Mouse (Mus musculus) midbrain, embryonic 15.5 days (tissue): ENCODE data around the gene Eci3. TPM values are rescaled to one million over a fixed set of nuclear protein-coding genes. Genes with fewer than 3 reads are reported as not detected.
"Not testable (repeated sequence)": the region's sequence is repeated elsewhere in the genome, so short reads cannot be mapped to it uniquely, and the experiment has no call there.

Experiments used
- ATAC-seq: fragments of 200-750 bp; cut with Nextera tagmentation; replicated peaks from 2 replicates; pipeline ENCODE4 v1.8.0; 2017; ENCODE audit warnings: moderate TSS enrichment
- H3K27ac ChIP-seq: fragments of 300-500 bp; sonication (generic); 2 replicates; pipeline ENCODE4 v1.5.1; 2015; ENCODE audit warnings: mild to moderate bottlenecking, inconsistent platforms
- H3K27me3 ChIP-seq: fragments of 300-500 bp; sonication (generic); replicated peaks from 2 replicates; pipeline ENCODE4 v1.6.1; 2015; ENCODE audit warnings: inconsistent platforms
- H3K36me3 ChIP-seq: fragments of 300-500 bp; sonication (generic); replicated peaks from 2 replicates; pipeline ENCODE4 v1.6.1; 2015; ENCODE audit warnings: inconsistent platforms
- H3K4me1 ChIP-seq: fragments of 300-500 bp; sonication (generic); 2 replicates; pipeline ENCODE4 v1.6.1; 2015; ENCODE audit warnings: inconsistent platforms
- H3K4me2 ChIP-seq: fragments of 300-500 bp; sonication (generic); 2 replicates; pipeline ENCODE4 v1.6.1; 2015; ENCODE audit warnings: inconsistent platforms, mild to moderate bottlenecking, moderate library complexity
- H3K4me3 ChIP-seq: fragments of 300-500 bp; sonication (generic); 2 replicates; pipeline ENCODE4 v1.5.1; 2015; ENCODE audit warnings: mild to moderate bottlenecking, inconsistent platforms
- H3K9ac ChIP-seq: fragments of 300-500 bp; sonication (generic); 2 replicates; pipeline ENCODE4 v1.6.1; 2015; ENCODE audit warnings: mild to moderate bottlenecking, inconsistent platforms
- H3K9me3 ChIP-seq: fragments of 300-500 bp; sonication (generic); 2 replicates; pipeline ENCODE4 v1.6.1; 2016; ENCODE audit warnings: inconsistent platforms
- WGBS: fragments of 180-500 bp; shearing (Covaris S2); methylation state at CpG from one replicate; pipeline ENCODE4 v1.1.7; 2015; ENCODE audit warnings: mixed read lengths; 5-methylcytosine and 5-hydroxymethylcytosine counted together
- polyA plus RNA-seq: library from polyadenylated mRNA; unstranded; fragments of >200 nt; fragmentation: Nextera tagmentation; extraction: Ambion mirVana; gene quantifications from 2 replicates; pipeline ENCODE4 v1.2.1, GENCODE M21; 2015

Eci3 gene
- polyA plus RNA-seq, 1 experiment from 2014 or later, result 0.25 TPM

- H3K4me3 ChIP-seq, H3K9ac ChIP-seq, H3K4me2 ChIP-seq, ATAC-seq, H3K9me3 ChIP-seq, H3K27me3 ChIP-seq, H3K36me3 ChIP-seq, H3K27ac ChIP-seq, H3K4me1 ChIP-seq: not testable (repeated sequence)
Observed at GRCm38 (mm10) chr13:34972456-34972855, 8.8 kb upstream of the Eci3 start.

DNA sequence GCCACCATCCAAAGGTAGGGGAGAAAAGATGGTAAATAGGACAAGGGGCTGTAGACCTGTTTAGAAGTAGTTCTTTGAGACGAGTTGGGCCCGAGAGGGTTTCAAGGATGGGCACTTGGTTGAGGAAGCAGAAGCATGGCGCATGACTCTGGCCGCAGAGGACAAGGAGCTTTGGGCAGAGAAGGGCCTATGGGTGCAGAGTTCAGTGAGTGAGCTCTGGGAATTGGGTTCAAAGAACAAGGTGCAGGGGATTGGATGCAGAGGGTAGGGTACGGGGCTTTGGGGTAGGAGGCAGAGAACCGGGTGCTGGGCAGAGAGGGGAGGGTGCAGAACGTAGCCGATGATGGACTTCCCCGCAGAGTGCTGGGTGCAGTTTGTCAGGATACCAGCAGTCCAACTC is 2.0 kb upstream of the Eci3 start:
- not testable (repeated sequence) for H3K9me3 ChIP-seq, H3K4me3 ChIP-seq, H3K4me2 ChIP-seq, ATAC-seq, H3K27ac ChIP-seq, H3K9ac ChIP-seq, H3K36me3 ChIP-seq
- 75% methylated on average over 9 of the region's 9 CpGs for WGBS
- Histone ChIP-seq H3K4me1 (peaks cover 15% of the 10 kb centered on the region), H3K27me3 (peaks cover 13% of the 10 kb centered on the region)

- WGBS, result 8% methylated on average over 5 of the region's 5 CpGs
- ATAC-seq, result no peak
- peak overlapping the region; percentile 41 for H3K4me3 ChIP-seq
- H3K36me3 ChIP-seq, result no peaks in the 10 kb centered on the region
- H3K27ac ChIP-seq, result no peak overlapping the region
- H3K9me3 ChIP-seq, result no peaks in the 10 kb centered on the region
- peaks cover 13% of the 10 kb centered on the region for H3K27me3 ChIP-seq
- H3K4me2 ChIP-seq, result peak overlapping the region; percentile 67
- peak overlapping the region; percentile 42; the same call in 1 of the 2 replicates for H3K9ac ChIP-seq
- H3K4me1 ChIP-seq, result peaks cover 15% of the 10 kb centered on the region
Observed at GRCm38 (mm10) chr13:34964866-34965265, 1.3 kb upstream of the Eci3 start.

- H3K36me3 ChIP-seq, result no peaks in the 10 kb centered on the region
Observed at GRCm38 (mm10) chr13:34964419-34964818, 809 bp upstream of the Eci3 start.

GRCm38 (mm10) chr13:34960996-34961770 is 2.4 kb downstream of the Eci3 start:
- ATAC-seq, result no peak
- Histone ChIP-seq H3K4me2 (no peak overlapping the region), H3K9me3 (no peaks in the 10 kb centered on the region), H3K36me3 (no peaks in the 10 kb centered on the region), H3K9ac (no peak overlapping the region), H3K27me3 (peaks cover 13% of the 10 kb centered on the region), H3K4me1 (peaks cover 15% of the 10 kb centered on the region), H3K27ac (no peak overlapping the region), H3K4me3 (no peak overlapping the region)
- 83% methylated on average over 4 of the region's 4 CpGs for WGBS

More at GRCm38 (mm10) chr13:34964419-34964818, 809 bp upstream of the Eci3 start:
- peak overlapping the region; percentile 42 for H3K9ac ChIP-seq
- H3K4me2 ChIP-seq, result peak overlapping the region; percentile 67
- ATAC-seq, result peak; percentile 48; the same call in 1 of the 2 replicates
- no peaks in the 10 kb centered on the region for H3K9me3 ChIP-seq
- 3% methylated on average over 14 of the region's 14 CpGs for WGBS
- H3K27me3 ChIP-seq, result peaks cover 13% of the 10 kb centered on the region
- H3K4me1 ChIP-seq, result peaks cover 15% of the 10 kb centered on the region
- H3K27ac ChIP-seq, result no peak overlapping the region
- H3K4me3 ChIP-seq, result peak overlapping the region; percentile 41

GRCm38 (mm10) chr13:34958158-34958557 is 5.5 kb downstream of the Eci3 start:
- not testable (repeated sequence) for H3K4me3 ChIP-seq, H3K9ac ChIP-seq, H3K27ac ChIP-seq, H3K4me1 ChIP-seq, H3K4me2 ChIP-seq, H3K27me3 ChIP-seq, H3K9me3 ChIP-seq, H3K36me3 ChIP-seq, ATAC-seq
- 73% methylated on average over 3 of the region's 3 CpGs for WGBS

- H3K27ac ChIP-seq, result no peak overlapping the region
- H3K4me2 ChIP-seq, result no peak overlapping the region
- H3K27me3 ChIP-seq, result no peaks in the 10 kb centered on the region
- no peak overlapping the region for H3K4me3 ChIP-seq
- no peak overlapping the region for H3K9ac ChIP-seq
- no peak for ATAC-seq
- H3K36me3 ChIP-seq, result no peaks in the 10 kb centered on the region
- 87% methylated on average over 4 of the region's 4 CpGs for WGBS
- H3K9me3 ChIP-seq, result no peaks in the 10 kb centered on the region
- H3K4me1 ChIP-seq, result no peaks in the 10 kb centered on the region
Observed at GRCm38 (mm10) chr13:34956901-34957300, 6.7 kb downstream of the Eci3 start.

- ATAC-seq, H3K27me3 ChIP-seq, H3K36me3 ChIP-seq, H3K27ac ChIP-seq, H3K4me1 ChIP-seq, H3K9ac ChIP-seq, H3K4me2 ChIP-seq, H3K9me3 ChIP-seq, H3K4me3 ChIP-seq: not testable (repeated sequence)
- 94% methylated on average over 2 of the region's 2 CpGs for WGBS
Observed at GRCm38 (mm10) chr13:34951437-34951836, 12.2 kb downstream of the Eci3 start.

GRCm38 (mm10) chr13:34942370-34942769 is 21.2 kb downstream of the Eci3 start:
- Histone ChIP-seq H3K9ac (no peak overlapping the region), H3K27ac (no peak overlapping the region), H3K27me3 (no peaks in the 10 kb centered on the region), H3K4me1 (no peaks in the 10 kb centered on the region), H3K36me3 (no peaks in the 10 kb centered on the region), H3K4me3 (no peak overlapping the region), H3K4me2 (no peak overlapping the region), H3K9me3 (no peaks in the 10 kb centered on the region)
- no peak for ATAC-seq

DNA sequence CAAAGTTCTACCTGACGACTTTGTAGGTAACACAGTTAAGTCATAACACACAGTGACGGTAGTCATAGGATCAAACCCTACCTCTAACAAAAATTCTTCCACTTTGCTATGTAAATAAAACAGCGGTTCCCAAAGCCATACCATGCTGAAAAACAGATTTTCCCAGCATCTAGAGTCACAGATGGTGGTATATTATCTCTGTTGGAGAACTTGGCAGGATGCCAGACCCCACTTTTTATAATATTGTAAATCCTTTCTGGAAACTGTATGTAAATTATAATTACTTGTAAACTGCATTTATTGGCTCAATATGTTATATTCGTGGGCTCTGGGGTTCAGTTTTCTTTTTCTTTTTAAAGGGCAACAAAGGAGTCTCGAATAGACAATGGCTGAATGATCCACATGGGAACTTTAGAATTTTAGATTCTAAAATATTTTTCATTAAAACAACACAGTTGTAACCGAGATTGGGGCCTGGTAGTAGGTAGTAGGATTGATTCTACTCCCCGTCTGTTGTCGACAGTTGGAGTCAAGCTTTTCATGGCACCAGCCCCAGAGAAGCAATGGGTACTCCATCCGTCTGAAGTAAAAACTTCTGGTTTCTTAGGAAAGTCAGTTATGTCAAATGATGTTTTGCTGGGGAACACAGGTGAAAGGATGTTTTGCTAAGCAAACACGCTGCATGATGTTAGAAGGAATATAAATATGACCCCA is 28.5 kb downstream of the Eci3 start:
- Histone ChIP-seq H3K4me3 (no peak overlapping the region), H3K36me3 (no peaks in the 10 kb centered on the region), H3K27ac (no peak overlapping the region), H3K27me3 (no peaks in the 10 kb centered on the region), H3K9me3 (no peaks in the 10 kb centered on the region), H3K4me1 (no peaks in the 10 kb centered on the region), H3K4me2 (no peak overlapping the region), H3K9ac (no peak overlapping the region)
- WGBS, result 72% methylated on average over 10 of the region's 10 CpGs
- no peak for ATAC-seq

GRCm38 (mm10) chr13:34924210-34924609 is 39.4 kb downstream of the Eci3 start, which contains the start of the genes Fam217a and 4933417A18Rik:
Gene Fam217a, minus strand, starts transcription at chr13:34924310.
Gene 4933417A18Rik, plus strand, starts transcription at chr13:34924409.
- Histone ChIP-seq H3K9me3 (no peaks in the 10 kb centered on the region), H3K9ac (no peak within 1 kb of the TSS), H3K4me3 (no peak within 1 kb of the TSS), H3K27ac (no peak within 1 kb of the TSS), H3K36me3 (no peaks in the 10 kb centered on the region), H3K27me3 (no peaks in the 10 kb centered on the region), H3K4me2 (no peak within 1 kb of the TSS), H3K4me1 (no peaks in the 10 kb centered on the region)
- ATAC-seq, result no peak
- WGBS, result 81% methylated on average over 4 of the region's 4 CpGs

GRCm38 (mm10) chr13:34916520-34917167 is 47.0 kb downstream of the Eci3 start:
- H3K4me1 ChIP-seq, result 0 out of 2 replicates have a peak, but pooled peaks cover 5% of the 10 kb centered on the region
- H3K9ac ChIP-seq, result no peak overlapping the region
- H3K27me3 ChIP-seq, result no peaks in the 10 kb centered on the region
- H3K4me3 ChIP-seq, result peak overlapping the region; percentile 24
- H3K9me3 ChIP-seq, result no peaks in the 10 kb centered on the region
- peak; percentile 67 for ATAC-seq
- WGBS, result 33% methylated on average over 37 of the region's 37 CpGs
- H3K36me3 ChIP-seq, result no peaks in the 10 kb centered on the region
- peak overlapping the region; percentile 50 for H3K4me2 ChIP-seq
- no peak overlapping the region for H3K27ac ChIP-seq
